12 mouse cellular contexts compared by ENCODE assay signal in genomic region chr10:73384003-73384402, GRCm38 (mm10).
"Had no signal": no experiment of that assay in that cellular context is flagged by ENCODE, and none has a peak within 500 bp of the region (broad histone marks: within the 10 kb centered on the region; RNA-seq: fewer than 3 reads in every experiment).

No protein-coding gene starts in this region.

- DNase-seq: retina, postnatal 1 day; right cerebral cortex, adult 18-20 months; right cerebral cortex, postnatal 14 days; right cerebral cortex, postnatal 25 days; right cerebral cortex, postnatal 4 days; spleen, adult 18-20 months; thymus, adult 18-20 months; thymus, adult 2 months; thymus, postnatal 14 days; thymus, postnatal 25 days; thymus, postnatal 36 days; thymus, postnatal 4 days had no signal
